Mouse (Mus musculus): ENCODE measurements around the gene Gm17387. TPM values are rescaled to one million over a fixed set of nuclear protein-coding genes. Genes with fewer than 3 reads are reported as not detected.
A peak's percentile ranks its signal among the peaks of the same experiment; 100 is the strongest.
"Not testable (repeated sequence)": the region's sequence is repeated elsewhere in the genome, so short reads cannot be mapped to it uniquely, and the experiment has no call there.

Gene Gm17387
- polyA plus RNA-seq, 1 experiment from 2014 or later: not detected

GRCm38 (mm10) chr7:141003248-141004010 is 25.5 kb upstream of the Gm17387 start:
- no peak overlapping the region for H3K4me2 ChIP-seq
- H3K4me3 ChIP-seq: no peak overlapping the region
- no peaks in the 10 kb centered on the region for H3K36me3 ChIP-seq
- H3K9me3 ChIP-seq: no peaks in the 10 kb centered on the region
- H3K4me1 ChIP-seq (replicated peaks): 0 out of 2 replicates have a peak, but pooled peaks cover 2% of the 10 kb centered on the region
- H3K9ac ChIP-seq: no peak overlapping the region
- no peak overlapping the region for H3K27ac ChIP-seq (replicated peaks)
- WGBS: 86% methylated on average over 5 of the region's 5 CpGs
- H3K27me3 ChIP-seq: no peaks in the 10 kb centered on the region
- no peak for ATAC-seq (ENCODE audit: low read depth)

DNA sequence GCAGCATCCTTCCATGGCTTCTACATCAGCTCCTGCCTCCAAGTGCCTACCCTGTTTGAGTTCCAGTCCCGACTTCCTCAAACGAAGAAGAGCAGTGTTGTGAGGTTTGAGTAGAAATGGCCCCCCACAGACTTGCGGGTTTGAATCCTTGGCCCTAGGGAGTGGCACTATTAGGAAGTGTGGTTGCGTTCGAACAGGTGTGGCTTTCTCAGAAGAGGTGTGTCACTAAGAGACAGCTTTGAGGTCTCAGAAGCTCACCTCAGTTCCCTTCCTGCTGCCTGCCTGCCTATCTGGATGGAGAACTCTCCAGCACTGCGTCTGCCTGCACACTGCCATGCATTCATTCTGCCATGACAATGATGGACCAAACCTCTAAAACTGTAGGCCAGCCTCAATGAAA is 22.5 kb upstream of the Gm17387 start:
- Histone ChIP-seq H3K27ac (replicated peaks) (no peak overlapping the region), H3K27me3 (no peaks in the 10 kb centered on the region), H3K9ac (no peak overlapping the region), H3K36me3 (no peaks in the 10 kb centered on the region), H3K4me2 (no peak overlapping the region), H3K9me3 (no peaks in the 10 kb centered on the region), H3K4me3 (no peak overlapping the region), H3K4me1 (replicated peaks) (peaks cover 18% of the 10 kb centered on the region; the same call in 1 of the 2 replicates)
- WGBS: 93% methylated on average over 6 of the region's 6 CpGs
- no peak for ATAC-seq (ENCODE audit: low read depth)

GRCm38 (mm10) chr7:141006914-141007313 is 22.0 kb upstream of the Gm17387 start:
- H3K36me3 ChIP-seq: no peaks in the 10 kb centered on the region
- H3K9ac ChIP-seq: no peak overlapping the region
- 72% methylated on average over 5 of the region's 5 CpGs for WGBS
- no peaks in the 10 kb centered on the region for H3K9me3 ChIP-seq
- H3K4me2 ChIP-seq: no peak overlapping the region
- no peak overlapping the region for H3K4me3 ChIP-seq
- no peak for ATAC-seq (ENCODE audit: low read depth)
- no peaks in the 10 kb centered on the region for H3K27me3 ChIP-seq
- no peak overlapping the region for H3K27ac ChIP-seq (replicated peaks)
- peaks cover 18% of the 10 kb centered on the region; the same call in 1 of the 2 replicates for H3K4me1 ChIP-seq (replicated peaks)

- Histone ChIP-seq H3K9me3 (no peaks in the 10 kb centered on the region), H3K27ac (replicated peaks) (no peak overlapping the region), H3K4me3 (no peak overlapping the region), H3K27me3 (no peaks in the 10 kb centered on the region), H3K9ac (no peak overlapping the region), H3K36me3 (no peaks in the 10 kb centered on the region), H3K4me2 (peak overlapping the region; percentile 39; the same call in 1 of the 2 replicates), H3K4me1 (replicated peaks) (peaks cover 18% of the 10 kb centered on the region; the same call in 1 of the 2 replicates)
- 5% methylated on average over 7 of the region's 7 CpGs for WGBS
- ATAC-seq (ENCODE audit: low read depth): no peak
Observed at GRCm38 (mm10) chr7:141008312-141008761, 20.6 kb upstream of the Gm17387 start.

GRCm38 (mm10) chr7:141008938-141009660 is 19.8 kb upstream of the Gm17387 start:
- peak overlapping the region; percentile 39 for H3K4me2 ChIP-seq
- H3K9me3 ChIP-seq: no peaks in the 10 kb centered on the region
- H3K4me3 ChIP-seq: no peak overlapping the region
- H3K9ac ChIP-seq: no peak overlapping the region
- peaks cover 18% of the 10 kb centered on the region; the same call in 1 of the 2 replicates for H3K4me1 ChIP-seq (replicated peaks)
- peak; percentile 67 for ATAC-seq (ENCODE audit: low read depth)
- no peaks in the 10 kb centered on the region for H3K36me3 ChIP-seq
- 8% methylated on average over 20 of the region's 20 CpGs for whole genome bisulfite sequencing
- H3K27me3 ChIP-seq: no peaks in the 10 kb centered on the region
- H3K27ac ChIP-seq (replicated peaks): no peak overlapping the region

DNA sequence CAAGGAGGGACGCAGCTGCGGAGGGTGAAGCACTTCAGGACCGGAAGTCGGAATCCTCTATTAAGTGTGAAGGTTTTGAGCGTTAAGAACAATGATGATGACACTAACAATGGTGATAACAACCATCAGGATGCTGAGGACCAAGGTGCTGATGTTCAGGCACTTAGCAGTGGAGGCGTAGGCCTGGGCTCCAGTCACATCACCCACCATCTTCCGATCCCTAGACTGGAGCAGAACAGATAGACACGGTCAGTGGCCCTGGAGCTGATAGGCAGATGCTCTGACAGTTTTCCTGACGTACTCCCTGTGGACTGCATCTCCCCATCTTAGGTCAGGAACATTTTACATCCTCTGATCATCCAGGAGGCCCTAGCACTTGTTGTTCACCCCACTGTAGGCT is 19.3 kb upstream of the Gm17387 start:
- 92% methylated on average over 9 of the region's 9 CpGs for WGBS
- H3K4me3 ChIP-seq: no peak overlapping the region
- H3K4me2 ChIP-seq: peak overlapping the region; percentile 41

GRCm38 (mm10) chr7:141010593-141010992 is 18.3 kb upstream of the Gm17387 start, which contains the start of gene Ifitm3:
Gene Ifitm3, minus strand, starts transcription at chr7:141010770.
- H3K4me3 ChIP-seq: peak within 1 kb of the TSS; percentile 23

More for the DNA sequence above, 19.3 kb upstream of the Gm17387 start:
- H3K9ac ChIP-seq: 0 out of 2 replicates have a peak overlapping the region, but pooled peaks have one; percentile 5
- peaks cover 18% of the 10 kb centered on the region; the same call in 1 of the 2 replicates for H3K4me1 ChIP-seq (replicated peaks)
- no peaks in the 10 kb centered on the region for H3K27me3 ChIP-seq
- ATAC-seq (ENCODE audit: low read depth): no peak
- no peak overlapping the region for H3K27ac ChIP-seq (replicated peaks)
- no peaks in the 10 kb centered on the region for H3K9me3 ChIP-seq
- H3K36me3 ChIP-seq: no peaks in the 10 kb centered on the region

DNA sequence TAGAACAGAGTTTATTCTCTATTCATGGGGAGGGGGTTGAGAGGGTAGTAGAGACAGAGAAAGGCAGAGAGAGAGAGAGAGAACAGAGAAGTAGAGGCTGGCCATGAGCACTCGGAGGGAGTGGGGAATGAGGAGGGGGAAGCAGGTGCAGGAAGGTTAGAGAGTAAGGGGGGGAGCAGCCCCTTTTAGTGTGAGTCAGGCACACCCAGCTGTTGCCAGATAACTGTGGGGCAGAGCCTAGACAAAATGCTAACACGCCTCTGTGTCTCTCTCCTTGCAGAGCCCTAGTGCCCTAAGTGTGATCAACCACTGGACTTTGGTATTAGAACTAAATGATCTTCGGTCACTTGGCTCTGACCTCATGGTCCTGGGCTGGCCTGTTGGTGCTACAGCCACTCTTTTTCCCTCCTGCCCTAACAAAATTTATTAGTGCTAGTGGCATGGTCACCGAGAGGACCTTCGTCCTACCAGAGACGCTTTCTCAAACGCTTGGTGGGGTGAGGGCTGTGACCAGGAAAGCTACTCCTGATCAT is 17.6 kb upstream of the Gm17387 start:
- Histone ChIP-seq H3K4me2 (no peak overlapping the region), H3K27me3 (no peaks in the 10 kb centered on the region), H3K4me3 (no peak overlapping the region), H3K36me3 (no peaks in the 10 kb centered on the region), H3K9ac (no peak overlapping the region), H3K9me3 (no peaks in the 10 kb centered on the region), H3K4me1 (replicated peaks) (peaks cover 18% of the 10 kb centered on the region; the same call in 1 of the 2 replicates), H3K27ac (replicated peaks) (no peak overlapping the region)
- 85% methylated on average over 7 of the region's 7 CpGs for WGBS
- no peak for ATAC-seq (ENCODE audit: low read depth)

More at GRCm38 (mm10) chr7:141010593-141010992, 18.3 kb upstream of the Gm17387 start, which contains the start of gene Ifitm3:
- H3K4me1 ChIP-seq (replicated peaks): peaks cover 18% of the 10 kb centered on the region; the same call in 1 of the 2 replicates
- H3K4me2 ChIP-seq: peak within 1 kb of the TSS; percentile 41
- no peaks in the 10 kb centered on the region for H3K27me3 ChIP-seq
- H3K27ac ChIP-seq (replicated peaks): no peak within 1 kb of the TSS
- 33% methylated on average over 10 of the region's 10 CpGs for WGBS
- H3K9me3 ChIP-seq: no peaks in the 10 kb centered on the region
- ATAC-seq (ENCODE audit: low read depth): no peak
- 0 out of 2 replicates have a peak within 1 kb of the TSS, but pooled peaks have one; percentile 5 for H3K9ac ChIP-seq
- no peaks in the 10 kb centered on the region for H3K36me3 ChIP-seq

GRCm38 (mm10) chr7:141016707-141017697 is 11.9 kb upstream of the Gm17387 start:
- 85% methylated on average over 10 of the region's 10 CpGs for WGBS
- Histone ChIP-seq H3K4me3 (no peak overlapping the region), H3K36me3 (no peaks in the 10 kb centered on the region), H3K27ac (replicated peaks) (no peak overlapping the region), H3K9ac (no peak overlapping the region), H3K9me3 (no peaks in the 10 kb centered on the region), H3K4me1 (replicated peaks) (no peaks in the 10 kb centered on the region), H3K4me2 (no peak overlapping the region), H3K27me3 (no peaks in the 10 kb centered on the region)
- no peak for ATAC-seq (ENCODE audit: low read depth)

GRCm38 (mm10) chr7:141017824-141018223 is 11.1 kb upstream of the Gm17387 start, which contains the start of gene Ifitm6:
Gene Ifitm6, minus strand, starts transcription at chr7:141017924.
- H3K4me2 ChIP-seq; H3K27me3 ChIP-seq; H3K27ac ChIP-seq (replicated peaks); H3K9me3 ChIP-seq; H3K4me3 ChIP-seq; H3K4me1 ChIP-seq (replicated peaks); ATAC-seq (ENCODE audit: low read depth); H3K9ac ChIP-seq; H3K36me3 ChIP-seq: not testable (repeated sequence)
- 97% methylated on average over 1 of the region's 1 CpGs for WGBS

DNA sequence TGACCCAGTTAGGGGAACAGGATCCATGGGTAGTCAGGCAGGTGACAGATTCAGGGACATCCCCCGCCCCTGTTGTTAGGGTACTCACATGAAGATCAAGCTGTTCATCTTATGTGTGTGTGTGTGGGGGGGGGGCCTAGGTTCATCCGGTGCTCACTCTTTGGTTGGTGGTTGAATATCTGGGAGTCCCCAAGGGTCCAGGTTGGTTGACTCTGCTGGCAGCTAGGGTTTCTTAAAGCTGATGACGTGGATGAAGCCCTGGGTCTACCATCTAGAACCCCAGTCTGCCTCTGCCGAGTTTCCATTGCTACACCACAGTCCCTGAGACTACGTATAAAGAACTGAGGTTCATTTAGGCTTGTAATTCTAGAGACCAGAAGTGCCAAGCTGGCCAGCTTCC is 9.9 kb upstream of the Gm17387 start:
- no peak overlapping the region for H3K27ac ChIP-seq (replicated peaks)
- WGBS: 88% methylated on average over 5 of the region's 5 CpGs
- H3K4me3 ChIP-seq: no peak overlapping the region
- no peaks in the 10 kb centered on the region for H3K27me3 ChIP-seq
- no peaks in the 10 kb centered on the region for H3K36me3 ChIP-seq
- no peaks in the 10 kb centered on the region for H3K9me3 ChIP-seq
- no peak overlapping the region for H3K9ac ChIP-seq
- ATAC-seq (ENCODE audit: low read depth): no peak
- no peaks in the 10 kb centered on the region for H3K4me1 ChIP-seq (replicated peaks)
- no peak overlapping the region for H3K4me2 ChIP-seq

Data from neural tube, embryonic 13.5 days (tissue).